Mouse (Mus musculus): ENCODE data around the gene Plvap. TPM values are rescaled to one million over a fixed set of nuclear protein-coding genes. Genes with fewer than 3 reads are reported as not detected.

Plvap gene
- polyA plus RNA-seq, 1 experiment from 2014 or later = 45.2 TPM

- 91% methylated on average over 1 of the region's 1 CpGs for WGBS
- DNase-seq (ENCODE audit: low spot score) = no peak
- Histone ChIP-seq H3K4me1 (peaks cover 50% of the 10 kb centered on the region), H3K4me3 (no peak overlapping the region), H3K27ac (replicated peaks) (no peak overlapping the region), H3K27me3 (ENCODE audit: low read depth, poor library complexity, severe bottlenecking) (no peaks in the 10 kb centered on the region), H3K36me3 (peaks cover 35% of the 10 kb centered on the region), H3K9me3 (replicated peaks) (no peaks in the 10 kb centered on the region)
Observed at GRCm38 (mm10) chr8:71468001-71468400, 43.6 kb downstream of the Plvap start.

- Histone ChIP-seq H3K4me1 (peaks cover 57% of the 10 kb centered on the region), H3K27ac (replicated peaks) (no peak overlapping the region), H3K27me3 (ENCODE audit: low read depth, poor library complexity, severe bottlenecking) (peaks cover 4% of the 10 kb centered on the region), H3K9me3 (replicated peaks) (no peaks in the 10 kb centered on the region), H3K36me3 (peaks cover 27% of the 10 kb centered on the region), H3K4me3 (no peak overlapping the region)
- WGBS = 93% methylated on average over 2 of the region's 2 CpGs
- no peak for DNase-seq (ENCODE audit: low spot score)
Observed at GRCm38 (mm10) chr8:71467201-71467600, 44.4 kb downstream of the Plvap start.

DNA sequence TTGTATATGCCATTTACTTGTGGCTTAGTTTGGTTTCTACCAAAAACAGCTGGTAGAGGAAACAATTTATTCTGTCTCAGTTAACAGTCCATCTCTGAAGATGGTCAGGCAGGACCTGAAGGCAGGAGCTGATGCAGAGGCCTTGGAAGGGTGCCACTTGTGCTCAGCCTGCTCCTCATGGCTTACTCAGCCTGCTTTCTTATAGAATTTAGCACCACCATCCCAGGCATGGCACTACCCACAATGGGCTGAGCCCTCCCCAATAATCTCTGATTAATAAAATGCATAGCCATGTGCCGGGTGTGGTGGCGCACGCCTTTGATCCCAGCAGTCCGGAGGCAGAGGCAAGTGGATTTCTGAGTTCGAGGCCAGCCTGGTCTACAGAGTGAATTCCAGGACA lies 45.4 kb downstream of the Plvap start:
- H3K9me3 ChIP-seq (replicated peaks) = no peaks in the 10 kb centered on the region
- peaks cover 24% of the 10 kb centered on the region for H3K36me3 ChIP-seq
- no peak for DNase-seq (ENCODE audit: low spot score)
- peaks cover 14% of the 10 kb centered on the region for H3K27me3 ChIP-seq (ENCODE audit: low read depth, poor library complexity, severe bottlenecking)
- H3K4me1 ChIP-seq = peaks cover 65% of the 10 kb centered on the region
- no peak overlapping the region for H3K4me3 ChIP-seq
- no peak overlapping the region for H3K27ac ChIP-seq (replicated peaks)
- 97% methylated on average over 5 of the region's 5 CpGs for WGBS

GRCm38 (mm10) chr8:71465733-71466132 lies 45.8 kb downstream of the Plvap start:
- Histone ChIP-seq H3K9me3 (replicated peaks) (no peaks in the 10 kb centered on the region), H3K27ac (replicated peaks) (peak overlapping the region; percentile 91; the same call in 1 of the 2 replicates), H3K4me3 (peak overlapping the region; percentile 91), H3K4me1 (peaks cover 62% of the 10 kb centered on the region), H3K27me3 (ENCODE audit: low read depth, poor library complexity, severe bottlenecking) (peaks cover 19% of the 10 kb centered on the region), H3K36me3 (peaks cover 24% of the 10 kb centered on the region)
- WGBS = 86% methylated on average over 8 of the region's 8 CpGs
- DNase-seq (ENCODE audit: low spot score) = no peak

- no peaks in the 10 kb centered on the region for H3K9me3 ChIP-seq (replicated peaks)
- H3K4me3 ChIP-seq = peak within 1 kb of the TSS; percentile 91
- peak within 1 kb of the TSS; percentile 91 for H3K27ac ChIP-seq (replicated peaks)
- H3K36me3 ChIP-seq = peaks cover 28% of the 10 kb centered on the region
- H3K27me3 ChIP-seq (ENCODE audit: low read depth, poor library complexity, severe bottlenecking) = peaks cover 20% of the 10 kb centered on the region
- DNase-seq (ENCODE audit: low spot score) = peak; percentile 98
- peaks cover 53% of the 10 kb centered on the region for H3K4me1 ChIP-seq
- under 1% methylated on average over 59 of the region's 59 CpGs for WGBS
Observed at GRCm38 (mm10) chr8:71464513-71465500, 46.7 kb downstream of the Plvap start, which contains the start of gene Mrpl34. TSS of gene Mrpl34 (plus strand) at chr8:71464959.

- under 1% methylated on average over 55 of the region's 55 CpGs for WGBS
- Histone ChIP-seq H3K27me3 (ENCODE audit: low read depth, poor library complexity, severe bottlenecking) (peaks cover 20% of the 10 kb centered on the region), H3K9me3 (replicated peaks) (no peaks in the 10 kb centered on the region), H3K36me3 (peaks cover 42% of the 10 kb centered on the region), H3K4me3 (peak within 1 kb of the TSS; percentile 91), H3K4me1 (peaks cover 48% of the 10 kb centered on the region), H3K27ac (replicated peaks) (peak within 1 kb of the TSS; percentile 91)
- DNase-seq (ENCODE audit: low spot score) = peak; percentile 96
Observed at GRCm38 (mm10) chr8:71463188-71464033, 48.1 kb downstream of the Plvap start, which contains the start of gene Abhd8. TSS of gene Abhd8 (minus strand) at chr8:71463655.

DNA sequence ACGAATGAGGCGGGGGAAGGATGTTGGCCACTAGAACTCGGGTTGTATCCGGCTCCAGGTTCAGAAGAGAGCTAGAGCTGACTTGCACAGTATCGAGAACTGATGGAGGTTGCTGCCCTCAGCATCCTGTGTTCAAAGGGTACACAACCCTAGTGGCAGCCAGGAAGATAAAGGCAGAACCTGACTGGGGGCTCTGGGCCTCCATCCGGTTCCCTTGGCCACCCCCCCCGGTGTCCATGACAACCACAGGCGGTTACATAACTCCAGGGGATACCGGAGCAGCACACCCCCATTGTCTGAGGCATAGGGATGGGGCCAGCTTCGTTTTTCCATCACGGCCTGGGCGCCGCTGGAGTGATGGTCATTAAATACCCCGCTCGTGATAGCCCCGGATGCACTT lies 48.8 kb downstream of the Plvap start:
- WGBS = 10% methylated on average over 16 of the region's 16 CpGs
- peak; percentile 60 for DNase-seq (ENCODE audit: low spot score)
- Histone ChIP-seq H3K4me1 (peaks cover 52% of the 10 kb centered on the region), H3K4me3 (peak overlapping the region; percentile 91), H3K27ac (replicated peaks) (peak overlapping the region; percentile 91), H3K27me3 (ENCODE audit: low read depth, poor library complexity, severe bottlenecking) (peaks cover 21% of the 10 kb centered on the region), H3K36me3 (peaks cover 49% of the 10 kb centered on the region), H3K9me3 (replicated peaks) (no peaks in the 10 kb centered on the region)

GRCm38 (mm10) chr8:71462191-71462590 lies 49.4 kb downstream of the Plvap start:
- no peak for DNase-seq (ENCODE audit: low spot score)
- Histone ChIP-seq H3K36me3 (peaks cover 55% of the 10 kb centered on the region), H3K27me3 (ENCODE audit: low read depth, poor library complexity, severe bottlenecking) (peaks cover 23% of the 10 kb centered on the region), H3K4me3 (peak overlapping the region; percentile 91), H3K9me3 (replicated peaks) (no peaks in the 10 kb centered on the region), H3K4me1 (peaks cover 54% of the 10 kb centered on the region), H3K27ac (replicated peaks) (no peak overlapping the region)
- WGBS = 75% methylated on average over 4 of the region's 4 CpGs

DNA sequence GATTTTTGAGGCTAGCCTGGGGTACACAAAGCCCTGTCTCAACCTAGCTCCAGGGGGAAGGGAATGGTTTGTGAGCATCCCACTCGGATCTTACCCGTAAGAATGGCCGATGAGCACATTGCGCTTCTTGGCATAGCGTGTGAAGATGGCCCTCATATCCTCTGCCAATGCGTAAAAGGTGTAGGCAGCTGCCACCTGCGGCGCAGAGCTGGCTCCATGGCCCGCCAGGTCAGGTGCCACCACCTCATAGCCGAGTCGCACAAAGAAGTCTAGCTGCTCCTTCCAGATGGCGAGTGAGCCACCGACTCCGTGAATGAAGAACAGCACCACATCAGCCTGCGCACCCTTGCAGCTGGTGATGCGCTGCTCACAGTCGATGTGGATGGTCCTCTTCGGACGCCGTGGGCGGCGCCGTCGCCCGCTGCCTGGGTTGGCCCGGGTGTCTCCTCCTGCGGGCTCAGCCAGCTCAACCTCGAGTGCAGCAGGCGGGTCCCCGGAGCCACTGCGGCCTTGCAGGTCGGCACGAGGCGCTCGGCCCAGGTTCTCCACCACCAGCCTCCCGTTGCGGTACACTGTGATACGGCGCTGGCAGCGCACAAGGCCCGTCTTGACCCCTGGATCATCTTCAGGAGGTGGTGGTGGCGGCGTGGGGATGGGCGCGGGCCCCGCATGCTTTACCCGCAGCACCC lies 50.3 kb downstream of the Plvap start:
- peak overlapping the region; percentile 91 for H3K4me3 ChIP-seq
- 0 out of 2 replicates have a peak overlapping the region, but pooled peaks have one; percentile 17 for H3K27ac ChIP-seq (replicated peaks)
- peaks cover 59% of the 10 kb centered on the region for H3K4me1 ChIP-seq
- peaks cover 27% of the 10 kb centered on the region for H3K27me3 ChIP-seq (ENCODE audit: low read depth, poor library complexity, severe bottlenecking)
- DNase-seq (ENCODE audit: low spot score) = no peak
- WGBS = 79% methylated on average over 47 of the region's 47 CpGs
- no peaks in the 10 kb centered on the region for H3K9me3 ChIP-seq (replicated peaks)
- H3K36me3 ChIP-seq = peaks cover 60% of the 10 kb centered on the region

DNA sequence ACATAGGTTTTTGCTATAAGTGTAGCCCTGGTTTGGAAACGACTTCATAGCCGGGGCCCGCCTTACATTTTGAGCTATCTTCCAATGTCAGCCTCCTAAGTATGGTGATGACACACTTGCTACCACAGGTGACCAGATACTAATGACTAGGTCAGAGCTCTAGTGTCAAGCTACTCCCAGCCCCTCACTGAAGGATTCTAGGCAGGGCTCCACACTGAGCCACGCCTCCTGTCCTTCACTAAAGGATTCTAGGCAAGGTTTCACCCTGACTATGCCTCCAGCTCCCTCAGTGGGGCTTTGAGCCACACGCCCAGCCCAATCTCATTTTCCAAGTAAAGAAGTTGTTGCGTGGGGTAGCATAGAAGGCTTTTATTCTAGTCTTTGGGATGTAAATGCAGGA lies 50.8 kb downstream of the Plvap start:
- no peaks in the 10 kb centered on the region for H3K9me3 ChIP-seq (replicated peaks)
- peaks cover 56% of the 10 kb centered on the region for H3K4me1 ChIP-seq
- no peak for DNase-seq (ENCODE audit: low spot score)
- peaks cover 27% of the 10 kb centered on the region for H3K27me3 ChIP-seq (ENCODE audit: low read depth, poor library complexity, severe bottlenecking)
- WGBS = 89% methylated on average over 6 of the region's 6 CpGs
- peaks cover 56% of the 10 kb centered on the region for H3K36me3 ChIP-seq
- H3K4me3 ChIP-seq = no peak overlapping the region
- H3K27ac ChIP-seq (replicated peaks) = no peak overlapping the region

- peaks cover 31% of the 10 kb centered on the region for H3K4me1 ChIP-seq
- H3K27ac ChIP-seq (replicated peaks) = no peak overlapping the region
- no peak for DNase-seq (ENCODE audit: low spot score)
- no peak overlapping the region for H3K4me3 ChIP-seq
- peaks cover 56% of the 10 kb centered on the region for H3K36me3 ChIP-seq
- WGBS = 83% methylated on average over 20 of the region's 20 CpGs
- H3K9me3 ChIP-seq (replicated peaks) = no peaks in the 10 kb centered on the region
- H3K27me3 ChIP-seq (ENCODE audit: low read depth, poor library complexity, severe bottlenecking) = peaks cover 27% of the 10 kb centered on the region
Observed at GRCm38 (mm10) chr8:71457659-71458270, 53.8 kb downstream of the Plvap start.
